Mouse (Mus musculus): ENCODE measurements at regions not wholly inside any gene's neighbourhood (a gene's known extent, or its start where the extent isn't known, plus 50 kb on each side); places are given as distances from the start of the nearest gene placed in this dataset.

GRCm38 (mm10) chr4:152719416-152720127 is 241.9 kb upstream of the Kcnab2 start:
- no peak for DNase-seq

- no peak for DNase-seq
Measured at GRCm38 (mm10) chr4:152710339-152710738, 232.7 kb upstream of the Kcnab2 start.

- peak; percentile 3 for DNase-seq
Measured at GRCm38 (mm10) chr4:152700217-152700616, 222.5 kb upstream of the Kcnab2 start.

- DNase-seq = no peak
Measured at GRCm38 (mm10) chr4:152697247-152697960, 219.7 kb upstream of the Kcnab2 start.

- no peak for DNase-seq
Measured at GRCm38 (mm10) chr4:152691735-152692134, 214.1 kb upstream of the Kcnab2 start.

- DNase-seq = no peak
Measured at GRCm38 (mm10) chr4:152691302-152691701, 213.6 kb upstream of the Kcnab2 start.

GRCm38 (mm10) chr4:152690766-152691165 is 213.1 kb upstream of the Kcnab2 start:
- no peak for DNase-seq

- no peak for DNase-seq
Measured at GRCm38 (mm10) chr4:152689831-152690230, 212.2 kb upstream of the Kcnab2 start.

GRCm38 (mm10) chr4:152686509-152687081 is 208.9 kb upstream of the Kcnab2 start:
- DNase-seq = no peak

GRCm38 (mm10) chr4:152674140-152674539 is 196.5 kb upstream of the Kcnab2 start:
- no peak for DNase-seq

- DNase-seq = peak; percentile 3
Measured at GRCm38 (mm10) chr4:152663482-152663881, 185.8 kb upstream of the Kcnab2 start.

- no peak for DNase-seq
Measured at GRCm38 (mm10) chr4:152663069-152663468, 185.4 kb upstream of the Kcnab2 start.

GRCm38 (mm10) chr4:152662439-152662838 is 184.8 kb upstream of the Kcnab2 start:
- DNase-seq = no peak

GRCm38 (mm10) chr4:152650198-152650597 is 172.5 kb upstream of the Kcnab2 start:
- no peak for DNase-seq

- peak; percentile 3 for DNase-seq
Measured at GRCm38 (mm10) chr4:152647620-152648019, 169.9 kb upstream of the Kcnab2 start.

- DNase-seq = no peak
Measured at GRCm38 (mm10) chr4:152647084-152647483, 169.4 kb upstream of the Kcnab2 start.

- no peak for DNase-seq
Measured at GRCm38 (mm10) chr4:152637088-152637487, 159.4 kb upstream of the Kcnab2 start.

- no peak for DNase-seq
Measured at GRCm38 (mm10) chr4:152633896-152634295, 156.2 kb upstream of the Kcnab2 start.

GRCm38 (mm10) chr4:152628111-152628510 is 150.4 kb upstream of the Kcnab2 start:
- DNase-seq = no peak

GRCm38 (mm10) chr4:152625032-152626003 is 147.6 kb upstream of the Kcnab2 start:
- peak; percentile 12 for DNase-seq

GRCm38 (mm10) chr4:152622022-152622777 is 144.5 kb upstream of the Kcnab2 start:
- no peak for DNase-seq

GRCm38 (mm10) chr4:152617636-152618035 is 140.0 kb upstream of the Kcnab2 start:
- no peak for DNase-seq

All from thymus, postnatal 25 days (tissue).